Mouse (Mus musculus) liver, adult (tissue): ENCODE data around the gene Isl1.

Experiments used
- GATA4 ChIP-seq: IDR thresholded peaks from 2 replicates; pipeline ENCODE4 v1.6.1; 2014; ENCODE audit warnings: mild to moderate bottlenecking, low read length; ENCODE audit not compliant: insufficient replicate concordance

The Isl1 gene

GRCm38 (mm10) chr13:116298641-116299170 lies 10.8 kb downstream of the Isl1 start:
- no peak for TF ChIP-seq GATA4

DNA sequence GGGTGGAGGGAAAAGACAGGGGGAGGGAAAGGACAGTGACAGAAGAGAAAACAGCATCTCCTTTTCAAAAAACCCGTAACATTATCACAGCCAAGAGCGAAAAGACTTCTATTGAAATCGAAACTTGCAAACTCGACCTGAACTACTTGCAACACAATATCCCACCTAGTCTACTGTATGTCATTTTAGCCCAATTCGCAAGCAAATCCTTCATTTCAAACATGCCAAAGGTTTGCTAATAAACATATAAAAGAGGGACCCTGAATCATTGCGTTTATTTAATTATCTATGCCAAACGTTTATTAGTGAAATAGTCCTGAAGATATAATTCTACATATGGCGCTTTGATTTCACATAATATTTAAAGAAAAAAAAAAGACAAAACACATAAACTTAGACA lies 11.5 kb downstream of the Isl1 start:
- no peak for TF ChIP-seq GATA4

DNA sequence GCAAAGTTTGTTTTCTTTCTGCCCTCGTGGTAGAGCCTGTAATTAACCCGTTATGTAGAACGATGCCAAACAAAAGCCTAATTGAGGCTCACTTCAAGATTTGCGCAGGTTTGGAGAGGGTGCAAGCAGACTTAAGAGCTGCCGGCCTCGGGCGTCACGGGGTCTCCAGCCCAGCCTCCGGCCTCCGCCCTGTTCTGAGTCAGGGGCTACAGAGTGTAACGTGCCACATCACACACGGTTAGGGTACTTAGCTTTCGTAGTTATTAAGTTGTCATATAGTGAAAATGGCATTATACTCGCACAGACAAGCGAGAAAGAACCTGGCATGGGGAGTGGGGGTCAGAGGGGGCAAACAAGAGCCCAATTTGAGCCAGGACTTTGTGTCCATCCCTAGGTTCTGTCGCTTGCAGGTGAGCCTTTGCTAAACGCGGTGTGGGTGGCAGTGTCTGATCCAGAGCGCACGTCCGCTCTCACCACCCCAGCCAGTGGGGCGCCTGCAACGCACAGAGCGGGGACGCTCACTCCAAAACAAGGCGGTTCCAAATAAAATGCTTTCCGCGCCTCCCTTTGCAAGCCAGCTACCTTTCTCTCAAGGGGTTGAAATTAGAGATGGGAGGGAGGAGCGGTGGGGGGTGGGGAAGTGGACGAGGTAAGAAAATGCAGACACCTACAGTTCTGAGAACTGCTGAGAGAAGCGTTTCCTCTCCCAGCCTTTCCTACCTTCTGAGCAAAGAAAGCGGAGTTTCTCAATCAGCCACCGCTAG lies 12.3 kb downstream of the Isl1 start:
- TF ChIP-seq GATA4: no peak

DNA sequence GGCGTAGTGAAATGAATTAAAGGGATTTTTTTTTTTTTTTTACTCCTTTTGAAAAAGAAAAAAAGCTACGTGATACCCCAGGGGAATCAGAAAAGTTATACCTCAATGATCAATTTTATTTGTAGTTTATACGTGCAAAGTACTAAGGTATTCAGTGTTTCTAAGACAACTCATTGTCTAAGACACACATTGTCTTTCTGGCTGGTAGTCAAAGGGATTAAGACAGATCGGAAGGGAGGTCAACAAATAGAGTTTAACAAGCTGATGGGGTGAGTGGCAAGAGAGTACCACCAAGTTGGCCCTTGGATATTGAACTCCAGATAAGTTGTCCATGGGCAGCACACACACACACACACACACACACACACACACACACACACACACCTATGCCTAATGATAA lies 14.1 kb downstream of the Isl1 start:
- no peak for TF ChIP-seq GATA4

DNA sequence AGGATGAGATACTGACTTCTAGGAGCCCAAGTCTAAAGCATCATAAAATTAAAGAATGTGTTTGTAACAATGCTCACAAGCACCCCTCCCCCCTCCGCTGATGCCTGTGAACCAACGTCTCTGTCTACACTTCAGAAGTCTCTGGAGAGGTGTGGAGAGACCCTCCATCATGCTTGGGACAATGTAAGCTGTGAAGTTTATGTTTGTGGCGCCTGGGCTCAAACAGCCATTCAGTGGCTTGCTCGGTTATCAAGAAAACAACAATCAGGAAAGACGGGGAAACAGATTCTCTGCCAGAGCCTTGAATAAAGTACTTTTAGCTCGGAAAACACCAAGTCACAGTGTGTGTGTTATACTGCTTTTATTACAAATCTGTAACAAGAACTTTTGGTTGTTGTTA lies 14.8 kb downstream of the Isl1 start:
- no peak for TF ChIP-seq GATA4

DNA sequence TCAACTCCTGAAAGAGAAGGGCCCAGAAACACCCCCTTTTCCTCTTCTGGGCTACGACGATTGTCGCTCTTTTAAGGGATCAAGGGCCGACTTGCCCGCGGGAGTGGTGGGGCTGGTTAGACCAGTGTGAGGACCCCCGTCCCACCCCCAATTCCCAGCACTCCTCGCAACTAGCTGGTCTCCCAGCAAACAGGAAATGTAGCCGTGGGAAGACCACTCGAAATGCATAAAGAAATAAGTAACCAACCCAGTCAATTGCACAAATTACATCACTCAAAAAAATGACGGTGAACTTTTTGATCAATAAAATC lies 15.4 kb downstream of the Isl1 start:
- TF ChIP-seq GATA4: no peak

DNA sequence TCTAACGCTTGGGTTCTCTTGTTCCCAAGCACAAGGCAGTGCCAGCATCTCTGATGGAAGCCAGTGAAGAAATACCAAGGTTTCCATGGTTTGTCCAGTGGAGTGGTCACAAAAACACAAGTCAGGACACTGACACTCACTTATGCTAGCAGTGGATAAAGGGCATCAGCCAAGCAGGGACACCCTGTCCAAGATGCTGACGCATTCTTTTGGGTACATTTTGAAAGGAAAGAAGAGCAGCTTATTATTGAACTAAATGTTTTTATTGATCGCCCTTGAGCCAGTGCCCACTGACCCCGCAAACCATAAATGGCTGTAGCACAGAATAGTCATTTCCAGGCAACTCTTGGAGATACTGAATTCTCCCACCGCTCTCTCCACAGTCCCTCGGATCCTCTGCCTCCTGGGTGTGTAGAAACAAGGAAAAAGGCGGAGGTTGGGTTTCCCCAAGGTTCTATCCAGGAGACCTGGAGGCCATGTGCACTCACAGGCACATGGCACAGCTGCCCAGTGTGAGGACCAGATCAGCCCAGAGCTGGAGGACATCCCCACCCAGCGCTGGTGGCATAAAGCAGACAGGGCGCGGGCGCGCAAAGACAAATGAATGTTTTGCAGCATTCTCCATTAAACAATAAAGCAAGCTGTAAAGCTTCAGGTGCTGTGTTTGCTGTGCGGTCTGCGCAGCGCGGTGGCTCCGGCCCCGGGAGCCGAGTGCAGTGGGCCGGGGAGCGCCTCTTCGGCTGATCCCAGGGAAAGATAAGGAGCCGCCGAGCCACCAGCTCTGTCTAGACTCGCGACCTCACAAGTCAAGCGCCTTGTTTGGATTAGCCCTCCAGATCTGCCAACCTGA lies 16.0 kb downstream of the Isl1 start:
- TF ChIP-seq GATA4: no peak

GRCm38 (mm10) chr13:116289655-116290054 lies 19.8 kb downstream of the Isl1 start:
- TF ChIP-seq GATA4: no peak

- no peak for TF ChIP-seq GATA4
Measured at GRCm38 (mm10) chr13:116279207-116279772, 30.2 kb downstream of the Isl1 start.
